ENCODE assay signal across 8 mouse cellular contexts in the genomic region with DNA sequence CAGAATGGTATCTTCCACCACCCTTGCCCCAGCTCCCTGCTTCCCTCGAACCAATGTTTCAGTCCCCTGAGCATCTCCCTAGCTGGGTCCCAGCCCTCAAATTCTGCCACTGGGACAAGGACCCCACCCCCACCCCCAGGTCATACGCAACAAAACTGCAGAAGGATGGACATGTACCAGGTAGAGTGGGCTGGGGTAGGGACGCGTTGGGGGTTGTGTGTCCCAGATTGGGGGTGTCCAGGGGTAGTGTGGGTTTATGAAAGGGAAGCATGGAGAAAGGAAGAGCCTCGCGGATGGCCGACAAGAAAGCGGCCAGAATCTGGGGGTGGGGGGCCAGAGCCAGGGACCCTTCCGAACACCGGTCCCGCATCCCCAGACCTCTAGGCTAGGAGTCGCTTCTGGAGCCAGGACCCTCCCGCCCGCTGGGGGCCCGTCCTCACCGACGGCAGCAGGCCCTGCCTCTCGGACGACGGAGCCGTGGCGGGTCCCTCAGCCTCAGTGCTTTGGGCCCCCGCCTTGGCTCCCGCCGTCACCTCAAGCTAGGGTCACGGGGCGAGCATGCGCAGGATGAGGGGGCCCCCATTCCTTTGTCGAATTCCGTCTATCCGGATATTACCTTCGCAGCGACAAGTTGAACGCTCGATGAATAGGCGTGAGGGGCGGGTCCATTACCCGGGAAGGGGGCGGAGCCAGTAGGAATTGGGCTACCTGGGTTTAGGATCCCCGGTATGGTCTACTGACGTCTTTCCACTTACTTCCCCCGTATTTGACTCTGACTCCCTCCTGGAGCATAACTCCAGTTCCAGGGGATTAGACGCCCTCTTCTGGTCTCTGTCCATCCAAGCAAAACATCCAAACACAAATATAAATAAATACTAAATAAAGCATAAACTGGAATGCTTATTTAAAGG. TPM values are rescaled to one million over a fixed set of nuclear protein-coding genes. Genes with fewer than 3 reads are reported as not detected.
A peak's percentile ranks its signal among the peaks of the same experiment; 100 is the strongest.
DNase-seq lines count a peak whose midpoint lies in the region; ATAC-seq and TF ChIP-seq lines count a peak whose summit lies in the region.

Flywch2 (minus strand) TSS at position 521 of the 911 bp plus-strand sequence.

- peak; percentile 90 for ATAC-seq in embryonic facial prominence, embryonic 14.5 days (ENCODE audit: low read depth)
- ATAC-seq in limb, embryonic 11.5 days (ENCODE audit: insufficient number of reproducible peaks, low FRiP score, low TSS enrichment, low read depth): peak; percentile 78
- peak; percentile 73 for ATAC-seq in midbrain, embryonic 12.5 days (ENCODE audit: low FRiP score, low read depth)

- TF ChIP-seq EP300 in heart, adult 2 months (IDR thresholded peaks at IDR 0.05; ENCODE audit: insufficient read depth, low read depth, low read length): no peak

- DNase-seq in urinary bladder, adult 18-20 months (ENCODE audit: low spot score in 2 of 2): peak; percentile 71 to 74
- no peak for DNase-seq in urinary bladder, postnatal 10 days (ENCODE audit: low spot score)
- peak; percentile 93 for DNase-seq in embryonic facial prominence, embryonic 14.5 days (ENCODE audit: low spot score)
- DNase-seq in heart, adult 2 months: peak; percentile 68 to 73
- peak; percentile 89 for DNase-seq in kidney, adult 2 months
- DNase-seq in limb, embryonic 11.5 days (ENCODE audit: low spot score): peak; percentile 90

- intact Hi-C loops in heart, adult 2 months (cut with DNase I): loop anchor here (5.0 kb wide), 1 partner anchor 39 kb away; the partner anchor contains the start of gene Kremen2

- no peak for TF ChIP-seq POLR2A in heart, adult 2 months (IDR thresholded peaks at IDR 0.05; ENCODE audit: insufficient read depth, low read depth, low read length)
- TF ChIP-seq POLR2A in kidney, adult 2 months (IDR thresholded peaks at IDR 0.05; ENCODE audit: low read depth, low read length): no peak
- no peak for TF ChIP-seq POLR2A in small intestine, adult 2 months (IDR thresholded peaks at IDR 0.05; ENCODE audit: low read depth, low read length)

- no peaks in the 10 kb centered on the region for H3K27me3 ChIP-seq in embryonic facial prominence, embryonic 14.5 days (replicated peaks; ENCODE audit: control insufficient read depth, insufficient read depth, low read length)
- H3K27me3 ChIP-seq in heart, adult 2 months (ENCODE audit: control insufficient read depth, insufficient read depth, low read length): no peaks in the 10 kb centered on the region
- no peaks in the 10 kb centered on the region for H3K27me3 ChIP-seq in kidney, adult 2 months (replicated peaks; ENCODE audit: control insufficient read depth, insufficient read depth, low read length)
- H3K27me3 ChIP-seq in limb, embryonic 11.5 days (ENCODE audit: control insufficient read depth, insufficient read depth, low read length): no peaks in the 10 kb centered on the region
- H3K27me3 ChIP-seq in midbrain, embryonic 12.5 days: no peaks in the 10 kb centered on the region
- H3K27me3 ChIP-seq in small intestine, adult 2 months (ENCODE audit: control insufficient read depth, insufficient read depth, low read length): no peaks in the 10 kb centered on the region

- H3K4me2 ChIP-seq in embryonic facial prominence, embryonic 14.5 days (ENCODE audit: low read depth, low read length): peak within 1 kb of the TSS; percentile 80
- H3K4me2 ChIP-seq in limb, embryonic 11.5 days (ENCODE audit: low read depth, severe bottlenecking): peak within 1 kb of the TSS; percentile 76
- peak within 1 kb of the TSS; percentile 68 for H3K4me2 ChIP-seq in midbrain, embryonic 12.5 days (replicated peaks)

- H3K9me3 ChIP-seq in embryonic facial prominence, embryonic 14.5 days (ENCODE audit: control insufficient read depth, low read length): no peaks in the 10 kb centered on the region
- no peaks in the 10 kb centered on the region for H3K9me3 ChIP-seq in limb, embryonic 11.5 days (ENCODE audit: control insufficient read depth, low read length)
- no peaks in the 10 kb centered on the region for H3K9me3 ChIP-seq in midbrain, embryonic 12.5 days

- peak; percentile 55 for TF ChIP-seq CTCF in heart, adult 2 months (IDR thresholded peaks at IDR 0.05)
- 0 out of 2 replicates have a peak, but pooled peaks have one; percentile 6 for TF ChIP-seq CTCF in kidney, adult 2 months (conservative IDR thresholded peaks at IDR 0.05; ENCODE audit: insufficient read depth, insufficient read length, low read depth, low read length)
- TF ChIP-seq CTCF in small intestine, adult 2 months (IDR thresholded peaks at IDR 0.05; ENCODE audit: extremely low read depth, insufficient read length, insufficient replicate concordance, low read depth, low read length): no peak

- peak within 1 kb of the TSS; percentile 75 for H3K9ac ChIP-seq in embryonic facial prominence, embryonic 14.5 days (ENCODE audit: low read depth, low read length)
- H3K9ac ChIP-seq in heart, adult 2 months (ENCODE audit: low read depth, low read length): peak within 1 kb of the TSS; percentile 65
- peak within 1 kb of the TSS; percentile 80 for H3K9ac ChIP-seq in limb, embryonic 11.5 days (ENCODE audit: low read length)
- peak within 1 kb of the TSS; percentile 69 for H3K9ac ChIP-seq in midbrain, embryonic 12.5 days (replicated peaks)

- 3% methylated on average over 36 of the region's 43 CpGs for WGBS in embryonic facial prominence, embryonic 14.5 days
- WGBS in heart, adult 2 months: 8% methylated on average over 43 of the region's 43 CpGs
- WGBS in kidney, adult 2 months: 4% methylated on average over 43 of the region's 43 CpGs
- 4% methylated on average over 35 of the region's 43 CpGs for WGBS in limb, embryonic 11.5 days
- 4% methylated on average over 43 of the region's 43 CpGs for WGBS in midbrain, embryonic 12.5 days
- WGBS in small intestine, adult 2 months: 4% methylated on average over 43 of the region's 43 CpGs

- peak within 1 kb of the TSS; percentile 68 for H3K4me3 ChIP-seq in embryonic facial prominence, embryonic 14.5 days (ENCODE audit: low read depth, low read length)
- peak within 1 kb of the TSS; percentile 53 for H3K4me3 ChIP-seq in heart, adult 2 months
- peak within 1 kb of the TSS; percentile 59 for H3K4me3 ChIP-seq in kidney, adult 2 months (ENCODE audit: insufficient read depth, low read depth, low read length)
- peak within 1 kb of the TSS; percentile 60 for H3K4me3 ChIP-seq in limb, embryonic 11.5 days (ENCODE audit: low read depth, low read length)
- peak within 1 kb of the TSS; percentile 59 for H3K4me3 ChIP-seq in midbrain, embryonic 12.5 days
- peak within 1 kb of the TSS; percentile 74 for H3K4me3 ChIP-seq in small intestine, adult 2 months (ENCODE audit: low read depth, low read length)

- peak within 1 kb of the TSS; percentile 52 for H3K27ac ChIP-seq in embryonic facial prominence, embryonic 14.5 days (replicated peaks; ENCODE audit: low read depth, low read length)
- H3K27ac ChIP-seq in heart, adult 2 months: no peak within 1 kb of the TSS; the same call in 1 of the 2 replicates
- peak within 1 kb of the TSS; percentile 41; the same call in 1 of the 2 replicates for H3K27ac ChIP-seq in kidney, adult 2 months (ENCODE audit: insufficient read depth, low read depth, low read length)
- 0 out of 2 replicates have a peak within 1 kb of the TSS, but pooled peaks have one; percentile 56 for H3K27ac ChIP-seq in limb, embryonic 11.5 days (replicated peaks; ENCODE audit: low read depth, low read length)
- peak within 1 kb of the TSS; percentile 71 for H3K27ac ChIP-seq in midbrain, embryonic 12.5 days (replicated peaks)
- no peak within 1 kb of the TSS for H3K27ac ChIP-seq in small intestine, adult 2 months (ENCODE audit: insufficient read depth, low read depth, low read length)

- no peaks in the 10 kb centered on the region for H3K36me3 ChIP-seq in embryonic facial prominence, embryonic 14.5 days (ENCODE audit: control insufficient read depth, insufficient read depth, low read length)
- H3K36me3 ChIP-seq in heart, adult 2 months (ENCODE audit: control insufficient read depth, insufficient read depth, low read length): no peaks in the 10 kb centered on the region
- H3K36me3 ChIP-seq in kidney, adult 2 months (ENCODE audit: control insufficient read depth, insufficient read depth, low read length): no peaks in the 10 kb centered on the region
- no peaks in the 10 kb centered on the region for H3K36me3 ChIP-seq in limb, embryonic 11.5 days (ENCODE audit: control insufficient read depth, insufficient read depth, low read length)
- H3K36me3 ChIP-seq in midbrain, embryonic 12.5 days: no peaks in the 10 kb centered on the region
- no peaks in the 10 kb centered on the region for H3K36me3 ChIP-seq in small intestine, adult 2 months (ENCODE audit: control insufficient read depth, insufficient read depth, low read length)

- H3K79me2 ChIP-seq in heart, adult 2 months (replicated peaks; ENCODE audit: control insufficient read depth, insufficient read depth, low read length): no peaks in the 10 kb centered on the region

- H3K4me1 ChIP-seq in embryonic facial prominence, embryonic 14.5 days (ENCODE audit: control insufficient read depth, insufficient read depth, low read length): peaks cover 16% of the 10 kb centered on the region
- peaks cover 4% of the 10 kb centered on the region for H3K4me1 ChIP-seq in heart, adult 2 months (ENCODE audit: control insufficient read depth, insufficient read depth, low read length)
- H3K4me1 ChIP-seq in kidney, adult 2 months (ENCODE audit: control insufficient read depth, insufficient read depth, low read length): peaks cover 6% of the 10 kb centered on the region; the same call in 1 of the 2 replicates
- H3K4me1 ChIP-seq in limb, embryonic 11.5 days (ENCODE audit: control insufficient read depth, insufficient read depth, low read length): 0 out of 2 replicates have a peak, but pooled peaks cover 2% of the 10 kb centered on the region
- H3K4me1 ChIP-seq in midbrain, embryonic 12.5 days: peaks cover 22% of the 10 kb centered on the region
- H3K4me1 ChIP-seq in small intestine, adult 2 months (ENCODE audit: control insufficient read depth, insufficient read depth, insufficient read length, low read length): peaks cover 17% of the 10 kb centered on the region; the same call in 1 of the 2 replicates

RNA-seq across cellular contexts. Expression of gene Flywch2, which starts in this region (rescaled TPM):
- 27.0 and 33.9 TPM in 2 replicates for polyA plus RNA-seq in embryonic facial prominence, embryonic 14.5 days (2014; fragmentation: Nextera tagmentation; extraction: Ambion mirVana)
- total RNA-seq in heart, adult 2 months (2021): under 1 TPM; 0.27 to 0.50 TPM
- polyA plus RNA-seq in heart, adult 2 months (2012; rRNA removed): 1.3 and 1.5 TPM in 2 replicates
- 9.3 and 12.2 TPM in 2 replicates for polyA plus RNA-seq in kidney, adult 2 months (2012; rRNA removed)
- 51.4 and 55.7 TPM in 2 replicates for polyA plus RNA-seq in limb, embryonic 11.5 days (2014; fragmentation: Nextera tagmentation; extraction: Ambion mirVana)
- polyA plus RNA-seq in midbrain, embryonic 12.5 days (2016; fragmentation: Nextera tagmentation; extraction: Ambion mirVana): 33.6 and 37.2 TPM in 2 replicates
- polyA plus RNA-seq in small intestine, adult 2 months (2012; rRNA removed): 6.3 and 6.6 TPM in 2 replicates

Comparison
In these comparisons a context has a peak if more than half of its experiments do, and no peak if none do; other contexts are left out.
1. H3K27ac ChIP-seq: peak in embryonic facial prominence, embryonic 14.5 days (single experiment), kidney, adult 2 months (single experiment), limb, embryonic 11.5 days (single experiment) and midbrain, embryonic 12.5 days (single experiment); none in heart, adult 2 months (single experiment) and small intestine, adult 2 months (single experiment).
2. Peak in every context shown above with its lines, with median percentiles within 50 percentile points of each other: ATAC-seq, H3K4me2 ChIP-seq, H3K4me3 ChIP-seq and H3K9ac ChIP-seq.